Mouse (Mus musculus): Measurements from ENCODE around the gene Tgfb1. TPM values are rescaled to one million over a fixed set of nuclear protein-coding genes. Genes with fewer than 3 reads are reported as not detected.
"Not testable (repeated sequence)": the region's sequence is repeated elsewhere in the genome, so short reads cannot be mapped to it uniquely, and the experiment has no call there.

The Tgfb1 gene
- polyA plus RNA-seq, 1 experiment from 2014 or later: 1.1 TPM

- Histone ChIP-seq H3K36me3 (ENCODE audit: control insufficient read depth, insufficient read depth, low read length) (peaks cover 15% of the 10 kb centered on the region), H3K4me1 (replicated peaks; ENCODE audit: control insufficient read depth, insufficient read depth, low read length) (peaks cover 3% of the 10 kb centered on the region; the same call in 1 of the 2 replicates), H3K9me3 (ENCODE audit: control insufficient read depth, low read length) (no peaks in the 10 kb centered on the region), H3K4me3 (ENCODE audit: low read depth, low read length) (no peak overlapping the region), H3K27ac (ENCODE audit: low read depth, low read length) (no peak overlapping the region), H3K27me3 (ENCODE audit: control insufficient read depth, insufficient read depth, low read length) (no peaks in the 10 kb centered on the region), H3K4me2 (replicated peaks; ENCODE audit: low read depth, low read length) (no peak overlapping the region), H3K9ac (ENCODE audit: low read depth, low read length) (no peak overlapping the region)
- DNase-seq (ENCODE audit: low spot score): no peak
- WGBS: 96% methylated on average over 22 of the region's 22 CpGs
- no peak for ATAC-seq (ENCODE audit: low FRiP score)
Observed at GRCm38 (mm10) chr7:25715731-25716271, 29.0 kb downstream of the Tgfb1 start.

- ATAC-seq (ENCODE audit: low FRiP score): no peak
Observed at GRCm38 (mm10) chr7:25717478-25717877, 30.7 kb downstream of the Tgfb1 start.

DNA sequence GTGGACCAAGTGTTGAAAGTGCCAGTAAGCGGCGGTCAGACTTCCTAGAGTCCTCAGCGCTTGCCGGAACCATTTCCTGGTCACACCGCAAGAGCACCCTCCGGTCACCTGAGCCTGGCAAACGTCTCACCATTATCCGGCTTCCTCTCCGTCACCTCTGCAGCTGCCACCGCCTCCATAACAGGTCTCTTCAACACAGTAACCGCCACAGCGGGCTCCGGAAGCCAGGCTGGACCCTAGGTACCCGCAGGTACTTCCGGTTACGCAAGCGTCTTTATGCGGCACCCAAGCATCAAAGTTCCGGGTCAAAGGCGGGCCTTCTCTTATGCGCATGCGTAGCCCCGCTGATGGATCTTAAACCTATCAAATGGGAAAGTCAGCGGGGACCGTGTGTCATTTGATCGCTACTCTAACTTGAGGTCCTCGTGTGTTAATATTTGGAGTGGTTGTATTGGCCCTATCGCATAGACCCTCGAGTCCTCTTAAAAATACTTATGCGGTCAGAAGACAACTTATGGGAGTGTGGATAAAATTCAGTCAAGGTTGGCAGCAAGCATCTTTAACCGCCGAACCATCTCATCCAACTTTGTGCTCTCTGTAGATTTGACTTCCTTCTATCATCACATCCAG is 32.1 kb downstream of the Tgfb1 start, which contains the start of gene Ccdc97:
Gene Ccdc97, minus strand, starts transcription at position 301 of the 630 bp plus-strand sequence.
- DNase-seq (ENCODE audit: low spot score) (peak; percentile 95), ATAC-seq (ENCODE audit: low FRiP score) (peak; percentile 82)
- 5% methylated on average over 32 of the region's 32 CpGs for WGBS
- no peaks in the 10 kb centered on the region for H3K9me3 ChIP-seq (ENCODE audit: control insufficient read depth, low read length)
- peak within 1 kb of the TSS; percentile 74 for H3K4me2 ChIP-seq (replicated peaks; ENCODE audit: low read depth, low read length)
- H3K36me3 ChIP-seq (ENCODE audit: control insufficient read depth, insufficient read depth, low read length): peaks cover 26% of the 10 kb centered on the region
- H3K4me3 ChIP-seq (ENCODE audit: low read depth, low read length): peak within 1 kb of the TSS; percentile 75
- peaks cover 3% of the 10 kb centered on the region; the same call in 1 of the 2 replicates for H3K4me1 ChIP-seq (replicated peaks; ENCODE audit: control insufficient read depth, insufficient read depth, low read length)
- H3K9ac ChIP-seq (ENCODE audit: low read depth, low read length): peak within 1 kb of the TSS; percentile 81
- peak within 1 kb of the TSS; percentile 65; the same call in 1 of the 2 replicates for H3K27ac ChIP-seq (ENCODE audit: low read depth, low read length)
- no peaks in the 10 kb centered on the region for H3K27me3 ChIP-seq (ENCODE audit: control insufficient read depth, insufficient read depth, low read length)

More at GRCm38 (mm10) chr7:25717478-25717877, 30.7 kb downstream of the Tgfb1 start:
- H3K4me2 ChIP-seq (replicated peaks; ENCODE audit: low read depth, low read length): no peak overlapping the region; the same call in 1 of the 2 replicates
- no peak for DNase-seq (ENCODE audit: low spot score)
- H3K9ac ChIP-seq (ENCODE audit: low read depth, low read length): no peak overlapping the region
- H3K4me3 ChIP-seq (ENCODE audit: low read depth, low read length): no peak overlapping the region
- no peaks in the 10 kb centered on the region for H3K9me3 ChIP-seq (ENCODE audit: control insufficient read depth, low read length)
- H3K27me3 ChIP-seq (ENCODE audit: control insufficient read depth, insufficient read depth, low read length): no peaks in the 10 kb centered on the region
- peaks cover 18% of the 10 kb centered on the region for H3K36me3 ChIP-seq (ENCODE audit: control insufficient read depth, insufficient read depth, low read length)
- peaks cover 3% of the 10 kb centered on the region; the same call in 1 of the 2 replicates for H3K4me1 ChIP-seq (replicated peaks; ENCODE audit: control insufficient read depth, insufficient read depth, low read length)
- WGBS: 92% methylated on average over 3 of the region's 3 CpGs
- H3K27ac ChIP-seq (ENCODE audit: low read depth, low read length): no peak overlapping the region

GRCm38 (mm10) chr7:25719761-25720610 is 33.2 kb downstream of the Tgfb1 start:
- Histone ChIP-seq H3K4me2 (replicated peaks; ENCODE audit: low read depth, low read length) (no peak overlapping the region), H3K9ac (ENCODE audit: low read depth, low read length) (no peak overlapping the region), H3K27me3 (ENCODE audit: control insufficient read depth, insufficient read depth, low read length) (no peaks in the 10 kb centered on the region), H3K4me1 (replicated peaks; ENCODE audit: control insufficient read depth, insufficient read depth, low read length) (peaks cover 3% of the 10 kb centered on the region; the same call in 1 of the 2 replicates), H3K9me3 (ENCODE audit: control insufficient read depth, low read length) (no peaks in the 10 kb centered on the region), H3K4me3 (ENCODE audit: low read depth, low read length) (no peak overlapping the region; the same call in 1 of the 2 replicates), H3K27ac (ENCODE audit: low read depth, low read length) (no peak overlapping the region), H3K36me3 (ENCODE audit: control insufficient read depth, insufficient read depth, low read length) (peaks cover 29% of the 10 kb centered on the region)
- DNase-seq (ENCODE audit: low spot score) (peak; percentile 89), ATAC-seq (ENCODE audit: low FRiP score) (peak; percentile 55; the same call in 1 of the 2 replicates)
- WGBS: 65% methylated on average over 10 of the region's 10 CpGs

- DNase-seq (ENCODE audit: low spot score) (no peak), ATAC-seq (ENCODE audit: low FRiP score) (no peak)
- no peak overlapping the region for H3K4me3 ChIP-seq (ENCODE audit: low read depth, low read length)
- no peaks in the 10 kb centered on the region for H3K27me3 ChIP-seq (ENCODE audit: control insufficient read depth, insufficient read depth, low read length)
- H3K36me3 ChIP-seq (ENCODE audit: control insufficient read depth, insufficient read depth, low read length): peaks cover 28% of the 10 kb centered on the region
- no peak overlapping the region for H3K27ac ChIP-seq (ENCODE audit: low read depth, low read length)
- peaks cover 3% of the 10 kb centered on the region; the same call in 1 of the 2 replicates for H3K4me1 ChIP-seq (replicated peaks; ENCODE audit: control insufficient read depth, insufficient read depth, low read length)
- 90% methylated on average over 5 of the region's 5 CpGs for WGBS
- H3K9ac ChIP-seq (ENCODE audit: low read depth, low read length): no peak overlapping the region
- H3K4me2 ChIP-seq (replicated peaks; ENCODE audit: low read depth, low read length): no peak overlapping the region
- no peaks in the 10 kb centered on the region for H3K9me3 ChIP-seq (ENCODE audit: control insufficient read depth, low read length)
Observed at GRCm38 (mm10) chr7:25720760-25721159, 34.0 kb downstream of the Tgfb1 start.

DNA sequence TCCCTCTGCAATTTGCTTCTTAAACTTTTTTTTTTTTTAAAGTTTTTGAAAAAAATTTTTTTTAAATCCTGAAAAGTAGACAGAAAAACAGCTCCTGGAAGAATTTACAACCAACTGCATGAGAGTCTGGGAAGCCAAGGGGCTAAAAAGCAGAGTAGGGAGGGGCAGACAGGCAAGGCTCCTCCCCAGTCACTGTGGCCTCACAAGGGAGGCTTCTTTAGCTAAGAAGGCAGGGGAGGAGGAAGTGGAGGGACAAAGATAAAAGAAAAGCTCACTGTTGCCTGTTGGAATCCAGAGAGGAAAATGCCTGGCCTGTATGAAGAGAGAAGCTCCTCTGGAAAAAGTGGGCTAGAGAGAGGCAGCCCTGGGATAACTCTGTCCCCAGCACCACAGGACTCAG is 35.0 kb downstream of the Tgfb1 start:
- DNase-seq (ENCODE audit: low spot score); H3K4me2 ChIP-seq (replicated peaks; ENCODE audit: low read depth, low read length); H3K27ac ChIP-seq (ENCODE audit: low read depth, low read length); H3K9me3 ChIP-seq (ENCODE audit: control insufficient read depth, low read length); H3K27me3 ChIP-seq (ENCODE audit: control insufficient read depth, insufficient read depth, low read length); ATAC-seq (ENCODE audit: low FRiP score); H3K4me1 ChIP-seq (replicated peaks; ENCODE audit: control insufficient read depth, insufficient read depth, low read length); H3K9ac ChIP-seq (ENCODE audit: low read depth, low read length); H3K4me3 ChIP-seq (ENCODE audit: low read depth, low read length): not testable (repeated sequence)
- H3K36me3 ChIP-seq (ENCODE audit: control insufficient read depth, insufficient read depth, low read length): peaks cover 33% of the 10 kb centered on the region

DNA sequence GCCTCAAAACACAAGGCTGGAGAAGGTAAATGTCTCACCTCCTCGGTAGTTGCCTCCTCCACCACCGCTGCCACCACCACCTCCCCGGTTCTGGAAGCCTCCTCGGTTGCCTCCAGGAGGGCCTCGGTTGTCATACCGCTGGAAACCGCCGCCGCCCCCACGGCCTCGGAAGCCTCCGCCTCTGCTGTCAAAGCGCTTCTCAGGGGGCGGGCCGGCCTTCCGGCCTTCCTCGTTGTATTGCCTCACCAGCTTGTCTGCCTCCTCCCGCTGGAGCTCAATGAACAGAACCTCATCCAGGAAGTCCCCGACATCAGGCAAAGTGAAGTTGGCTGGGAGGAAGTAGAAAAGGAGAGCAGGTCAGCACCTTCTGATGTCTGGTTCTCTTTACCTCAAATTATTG is 39.1 kb downstream of the Tgfb1 start:
- H3K9me3 ChIP-seq (ENCODE audit: control insufficient read depth, low read length): no peaks in the 10 kb centered on the region
- H3K4me1 ChIP-seq (replicated peaks; ENCODE audit: control insufficient read depth, insufficient read depth, low read length): no peaks in the 10 kb centered on the region
- 88% methylated on average over 19 of the region's 19 CpGs for WGBS
- no peak overlapping the region for H3K9ac ChIP-seq (ENCODE audit: low read depth, low read length)
- peaks cover 52% of the 10 kb centered on the region for H3K36me3 ChIP-seq (ENCODE audit: control insufficient read depth, insufficient read depth, low read length)
- ATAC-seq (ENCODE audit: low FRiP score) (no peak), DNase-seq (ENCODE audit: low spot score) (no peak)
- no peaks in the 10 kb centered on the region for H3K27me3 ChIP-seq (ENCODE audit: control insufficient read depth, insufficient read depth, low read length)
- H3K4me3 ChIP-seq (ENCODE audit: low read depth, low read length): no peak overlapping the region
- H3K4me2 ChIP-seq (replicated peaks; ENCODE audit: low read depth, low read length): no peak overlapping the region
- H3K27ac ChIP-seq (ENCODE audit: low read depth, low read length): no peak overlapping the region

- peaks cover 56% of the 10 kb centered on the region for H3K36me3 ChIP-seq (ENCODE audit: control insufficient read depth, insufficient read depth, low read length)
- H3K27me3 ChIP-seq (ENCODE audit: control insufficient read depth, insufficient read depth, low read length): no peaks in the 10 kb centered on the region
- H3K9ac ChIP-seq (ENCODE audit: low read depth, low read length): no peak overlapping the region
- H3K4me2 ChIP-seq (replicated peaks; ENCODE audit: low read depth, low read length): no peak overlapping the region
- H3K4me1 ChIP-seq (replicated peaks; ENCODE audit: control insufficient read depth, insufficient read depth, low read length): no peaks in the 10 kb centered on the region
- no peak for DNase-seq (ENCODE audit: low spot score)
- WGBS: 90% methylated on average over 5 of the region's 5 CpGs
- no peak for ATAC-seq (ENCODE audit: low FRiP score)
- H3K4me3 ChIP-seq (ENCODE audit: low read depth, low read length): no peak overlapping the region
- H3K27ac ChIP-seq (ENCODE audit: low read depth, low read length): no peak overlapping the region
- H3K9me3 ChIP-seq (ENCODE audit: control insufficient read depth, low read length): no peaks in the 10 kb centered on the region
Observed at GRCm38 (mm10) chr7:25727800-25728199, 41.0 kb downstream of the Tgfb1 start.
